Mouse (Mus musculus) liver (tissue): Measurements from ENCODE around the gene Gm20738.
"Not testable (repeated sequence)": the region's sequence is repeated elsewhere in the genome, so short reads cannot be mapped to it uniquely, and the experiment has no call there.

Experiments used
- DNase-seq: peaks from one replicate; pipeline ENCODE4 v3.0.0-alpha.2; 2020; ENCODE audit warnings: mixed read lengths

Gm20738 gene

DNA sequence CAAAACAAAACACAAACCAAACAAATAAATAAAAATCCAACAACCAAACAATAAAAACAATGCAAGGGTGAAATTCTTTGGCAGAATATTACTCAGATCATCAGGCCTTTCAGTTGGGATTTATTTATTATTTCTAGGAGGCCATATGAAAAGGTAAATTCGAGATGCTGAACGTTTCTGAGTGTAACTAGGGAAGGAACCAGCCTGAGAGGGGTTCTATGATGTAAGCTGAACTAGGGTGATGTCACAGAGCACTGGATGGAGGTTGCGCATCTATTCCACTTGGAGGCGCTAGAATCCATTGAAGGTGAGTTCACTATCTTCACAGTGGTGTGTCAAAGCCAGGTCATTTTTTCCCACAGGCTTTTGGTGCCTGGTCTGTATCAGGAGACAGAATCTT is at the start of gene Gm20738:
Gene Gm20738 (plus strand): TSS at position 301 of the 400 bp plus-strand sequence.
- DNase-seq = not testable (repeated sequence)
